Mouse (Mus musculus): ENCODE data around the gene Rtl9. TPM values are rescaled to one million over a fixed set of nuclear protein-coding genes. Genes with fewer than 3 reads are reported as not detected.

Gene Rtl9
- polyA plus RNA-seq, 1 experiment from 2014 or later: 0.34 TPM

DNA sequence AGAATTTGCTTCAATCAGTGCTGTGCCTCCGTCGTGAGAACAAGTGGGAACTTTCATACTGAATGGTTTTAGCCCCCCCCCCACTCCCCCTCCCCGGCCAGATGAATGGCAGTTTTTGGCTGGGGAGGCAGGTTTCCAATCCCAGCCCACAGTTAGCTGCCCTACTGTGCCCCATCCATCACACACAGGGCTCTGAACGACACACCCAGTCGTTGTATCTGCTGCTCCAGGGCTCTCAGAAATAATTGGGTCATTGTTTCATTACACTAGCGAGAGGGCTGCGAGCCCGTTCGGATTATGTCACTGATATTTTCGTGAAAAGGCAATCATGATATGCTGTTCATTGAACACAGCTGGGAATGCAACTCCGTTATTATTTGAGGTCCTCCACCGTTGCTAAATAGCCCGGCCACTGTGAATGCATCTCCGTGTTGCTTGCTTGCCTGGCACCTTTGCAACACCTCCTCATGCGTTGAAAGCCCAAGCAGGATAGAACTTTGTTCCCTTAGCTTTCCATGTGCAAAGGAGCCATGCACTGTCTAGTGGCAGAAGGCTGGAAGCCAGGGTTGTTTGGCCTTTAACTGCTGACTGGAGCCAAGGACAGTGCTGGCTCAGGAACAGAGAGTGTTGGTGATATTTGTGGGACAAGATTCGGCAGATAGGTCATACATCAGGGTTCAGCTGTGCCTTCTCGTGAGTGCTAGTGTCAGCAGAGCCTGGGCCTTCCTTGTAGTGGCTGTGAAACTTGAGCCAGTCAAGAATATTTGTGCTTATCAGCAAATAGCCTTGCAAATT is 32.9 kb upstream of the Rtl9 start:
- 48% methylated on average over 17 of the region's 17 CpGs for WGBS
- H3K27me3 ChIP-seq (ENCODE audit: control insufficient read depth, insufficient read depth, low read length): no peaks in the 10 kb centered on the region
- 0 out of 2 replicates have a peak, but pooled peaks have one; percentile 35 for ATAC-seq (replicated peaks; ENCODE audit: insufficient number of reproducible peaks, low FRiP score, low TSS enrichment, low read depth)
- H3K4me1 ChIP-seq (ENCODE audit: control insufficient read depth, insufficient read depth, low read length): no peaks in the 10 kb centered on the region
- peak; percentile 17 for DNase-seq (ENCODE audit: low spot score)
- H3K4me2 ChIP-seq (ENCODE audit: low read depth, low read length): no peak overlapping the region
- H3K9me3 ChIP-seq (replicated peaks; ENCODE audit: control insufficient read depth, low read length): no peaks in the 10 kb centered on the region
- no peaks in the 10 kb centered on the region for H3K36me3 ChIP-seq (replicated peaks; ENCODE audit: control insufficient read depth, insufficient read depth, low read depth, low read length)
- H3K9ac ChIP-seq (replicated peaks; ENCODE audit: low read length): no peak overlapping the region
- no peak overlapping the region for H3K27ac ChIP-seq (replicated peaks; ENCODE audit: low read depth, low read length)
- no peak overlapping the region for H3K4me3 ChIP-seq (ENCODE audit: low read depth, low read length)

DNA sequence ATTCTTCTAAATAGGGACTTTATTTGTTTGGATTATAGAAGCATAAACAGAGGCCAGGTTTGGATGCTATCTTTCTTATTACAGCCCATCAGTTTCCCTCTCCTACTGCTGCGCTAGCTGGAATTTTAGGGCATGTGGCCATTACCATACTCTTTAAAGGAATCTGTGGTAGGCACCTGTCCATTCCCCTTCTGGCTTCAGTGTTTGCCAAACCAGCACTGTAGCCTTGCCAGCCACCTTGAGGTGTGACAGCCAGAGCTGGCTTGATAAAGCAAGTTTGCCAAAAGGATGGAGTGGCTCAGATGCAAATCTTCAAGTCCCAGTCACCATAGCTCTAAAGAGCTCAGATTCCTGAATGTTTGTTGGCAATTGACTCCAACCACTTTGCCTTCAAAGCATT is 32.3 kb upstream of the Rtl9 start:
- no peaks in the 10 kb centered on the region for H3K36me3 ChIP-seq (replicated peaks; ENCODE audit: control insufficient read depth, insufficient read depth, low read depth, low read length)
- H3K4me3 ChIP-seq (ENCODE audit: low read depth, low read length): no peak overlapping the region
- H3K4me2 ChIP-seq (ENCODE audit: low read depth, low read length): no peak overlapping the region
- no peaks in the 10 kb centered on the region for H3K27me3 ChIP-seq (ENCODE audit: control insufficient read depth, insufficient read depth, low read length)
- no peaks in the 10 kb centered on the region for H3K9me3 ChIP-seq (replicated peaks; ENCODE audit: control insufficient read depth, low read length)
- H3K9ac ChIP-seq (replicated peaks; ENCODE audit: low read length): no peak overlapping the region
- DNase-seq (ENCODE audit: low spot score) (no peak), ATAC-seq (replicated peaks; ENCODE audit: insufficient number of reproducible peaks, low FRiP score, low TSS enrichment, low read depth) (no peak)
- WGBS: 86% methylated on average over 1 of the region's 1 CpGs
- no peak overlapping the region for H3K27ac ChIP-seq (replicated peaks; ENCODE audit: low read depth, low read length)
- no peaks in the 10 kb centered on the region for H3K4me1 ChIP-seq (ENCODE audit: control insufficient read depth, insufficient read depth, low read length)

DNA sequence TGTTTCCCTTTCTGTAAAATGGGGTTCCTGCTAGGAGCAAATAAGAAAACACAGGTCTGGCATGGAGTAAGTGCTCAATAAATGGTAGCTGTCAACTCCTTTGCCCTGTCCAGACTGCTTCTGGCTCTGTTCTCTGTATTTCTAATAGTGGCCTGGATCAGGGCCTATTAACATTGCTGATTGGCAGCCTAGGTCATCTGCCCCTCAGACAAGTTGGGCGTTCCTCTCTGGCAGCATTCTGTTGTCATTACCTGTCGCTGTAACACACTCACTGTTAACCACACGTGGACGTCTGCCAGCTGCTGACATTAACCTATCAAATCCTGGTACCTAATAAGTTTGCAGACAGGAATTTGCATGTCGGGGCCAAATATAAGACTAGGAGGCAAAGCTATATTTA is 31.8 kb upstream of the Rtl9 start:
- H3K27me3 ChIP-seq (ENCODE audit: control insufficient read depth, insufficient read depth, low read length): no peaks in the 10 kb centered on the region

DNA sequence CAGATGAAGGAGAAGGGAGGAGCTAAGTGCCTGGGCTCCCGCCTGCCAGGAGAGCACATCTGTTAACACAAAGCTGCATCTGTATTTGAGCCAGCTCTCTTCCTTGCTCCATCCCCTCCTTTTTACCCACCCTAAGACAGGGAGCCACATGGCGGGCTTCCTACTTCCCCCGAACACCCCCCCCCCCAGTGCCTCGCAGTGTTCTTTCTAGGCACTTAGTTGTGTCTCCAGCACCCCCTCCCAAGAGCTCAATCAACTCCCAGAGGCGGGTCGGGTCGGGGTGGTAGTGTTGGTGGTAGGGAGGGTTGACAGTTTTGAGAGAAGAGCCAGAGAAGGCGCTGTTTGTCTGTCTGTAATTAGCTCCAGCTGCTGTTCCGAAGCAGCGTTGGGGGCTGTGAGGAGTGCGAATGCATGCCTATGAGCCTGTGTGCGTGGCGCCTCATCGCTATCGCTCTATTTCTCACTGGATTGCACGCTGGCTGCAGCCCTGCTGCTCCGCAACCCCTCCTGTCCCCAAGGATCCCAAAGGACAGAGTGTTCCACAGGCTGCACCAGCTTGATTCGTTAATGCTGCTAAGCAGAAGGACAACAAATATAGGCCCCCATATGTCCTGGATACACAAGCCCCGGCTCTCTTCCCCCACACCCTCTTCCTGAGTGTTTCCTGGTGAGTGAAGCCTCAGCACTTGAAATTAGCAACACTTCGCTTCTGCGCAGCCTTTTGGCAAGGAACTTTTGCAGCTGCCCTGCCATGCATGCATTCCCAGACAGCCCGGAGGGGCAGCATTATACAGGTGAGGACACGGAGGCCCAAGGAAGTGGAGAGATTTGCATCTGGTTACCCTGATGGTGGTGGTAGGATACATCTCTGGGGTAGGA is 18.7 kb upstream of the Rtl9 start:
- Histone ChIP-seq H3K4me1 (ENCODE audit: control insufficient read depth, insufficient read depth, low read length) (no peaks in the 10 kb centered on the region), H3K27me3 (ENCODE audit: control insufficient read depth, insufficient read depth, low read length) (no peaks in the 10 kb centered on the region; the same call in 1 of the 2 replicates), H3K9me3 (replicated peaks; ENCODE audit: control insufficient read depth, low read length) (no peaks in the 10 kb centered on the region), H3K27ac (replicated peaks; ENCODE audit: low read depth, low read length) (no peak overlapping the region), H3K36me3 (replicated peaks; ENCODE audit: control insufficient read depth, insufficient read depth, low read depth, low read length) (no peaks in the 10 kb centered on the region), H3K4me3 (ENCODE audit: low read depth, low read length) (peak overlapping the region; percentile 22), H3K4me2 (ENCODE audit: low read depth, low read length) (peak overlapping the region; percentile 48), H3K9ac (replicated peaks; ENCODE audit: low read length) (peak overlapping the region; percentile 28)
- DNase-seq (ENCODE audit: low spot score): peak; percentile 64
- ATAC-seq (replicated peaks; ENCODE audit: insufficient number of reproducible peaks, low FRiP score, low TSS enrichment, low read depth): peak; percentile 84
- WGBS: 20% methylated on average over 23 of the region's 23 CpGs

More for the DNA sequence above, 31.8 kb upstream of the Rtl9 start:
- H3K36me3 ChIP-seq (replicated peaks; ENCODE audit: control insufficient read depth, insufficient read depth, low read depth, low read length): no peaks in the 10 kb centered on the region
- no peak overlapping the region for H3K9ac ChIP-seq (replicated peaks; ENCODE audit: low read length)
- H3K4me1 ChIP-seq (ENCODE audit: control insufficient read depth, insufficient read depth, low read length): no peaks in the 10 kb centered on the region
- no peak overlapping the region for H3K4me2 ChIP-seq (ENCODE audit: low read depth, low read length)
- no peak for ATAC-seq (replicated peaks; ENCODE audit: insufficient number of reproducible peaks, low FRiP score, low TSS enrichment, low read depth)
- H3K27ac ChIP-seq (replicated peaks; ENCODE audit: low read depth, low read length): no peak overlapping the region
- WGBS: 74% methylated on average over 5 of the region's 5 CpGs
- no peak overlapping the region for H3K4me3 ChIP-seq (ENCODE audit: low read depth, low read length)
- DNase-seq (ENCODE audit: low spot score): no peak
- no peaks in the 10 kb centered on the region for H3K9me3 ChIP-seq (replicated peaks; ENCODE audit: control insufficient read depth, low read length)

DNA sequence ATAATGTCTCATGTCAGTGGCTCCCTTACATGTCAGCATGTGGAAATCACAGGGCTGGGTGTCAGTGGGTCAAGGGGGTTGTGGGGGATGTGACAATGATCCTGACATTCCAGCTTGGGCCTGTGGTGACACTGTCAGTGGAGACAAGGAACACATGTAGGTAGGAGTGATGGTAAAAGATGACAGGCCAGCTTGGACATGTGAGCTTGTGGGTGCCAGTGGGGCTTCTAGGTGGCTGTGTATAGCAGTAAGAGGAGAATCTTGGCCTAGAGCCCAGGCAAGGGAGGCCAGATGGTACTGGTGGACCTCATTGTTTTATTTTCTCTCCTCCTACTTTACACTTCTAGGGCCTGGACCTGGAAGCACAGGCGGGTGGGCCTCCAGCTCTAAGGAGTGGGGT is 16.7 kb upstream of the Rtl9 start:
- H3K36me3 ChIP-seq (replicated peaks; ENCODE audit: control insufficient read depth, insufficient read depth, low read depth, low read length): no peaks in the 10 kb centered on the region
- no peaks in the 10 kb centered on the region for H3K9me3 ChIP-seq (replicated peaks; ENCODE audit: control insufficient read depth, low read length)
- no peak overlapping the region for H3K4me2 ChIP-seq (ENCODE audit: low read depth, low read length)
- H3K4me1 ChIP-seq (ENCODE audit: control insufficient read depth, insufficient read depth, low read length): no peaks in the 10 kb centered on the region
- ATAC-seq (replicated peaks; ENCODE audit: insufficient number of reproducible peaks, low FRiP score, low TSS enrichment, low read depth) (no peak), DNase-seq (ENCODE audit: low spot score) (no peak)
- no peak overlapping the region for H3K4me3 ChIP-seq (ENCODE audit: low read depth, low read length)
- H3K27ac ChIP-seq (replicated peaks; ENCODE audit: low read depth, low read length): no peak overlapping the region
- no peaks in the 10 kb centered on the region; the same call in none of the 2 replicates for H3K27me3 ChIP-seq (ENCODE audit: control insufficient read depth, insufficient read depth, low read length)
- 63% methylated on average over 1 of the region's 1 CpGs for WGBS
- no peak overlapping the region for H3K9ac ChIP-seq (replicated peaks; ENCODE audit: low read length)

DNA sequence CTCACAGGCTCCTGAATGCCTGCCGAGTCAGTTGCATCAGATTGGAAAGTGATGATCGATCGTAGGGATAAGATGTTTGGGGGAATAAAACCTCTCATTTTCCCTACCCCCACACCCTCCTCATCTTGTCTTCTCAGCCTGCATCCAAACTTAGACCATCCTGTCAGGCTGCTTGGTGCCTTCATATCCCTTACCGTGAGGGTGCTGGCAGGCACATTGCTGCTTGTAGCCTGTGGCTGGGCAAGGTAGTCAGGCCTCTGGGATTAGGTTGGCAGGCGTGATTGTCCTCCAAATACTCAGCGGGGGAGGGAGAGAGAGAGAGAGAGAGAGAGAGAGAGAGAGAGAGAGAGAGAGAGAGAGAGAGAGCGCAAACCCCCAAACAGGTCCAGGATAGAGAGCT is 11.2 kb upstream of the Rtl9 start:
- ATAC-seq (replicated peaks; ENCODE audit: insufficient number of reproducible peaks, low FRiP score, low TSS enrichment, low read depth) (no peak), DNase-seq (ENCODE audit: low spot score) (no peak)
- WGBS: 69% methylated on average over 6 of the region's 7 CpGs
- H3K27ac ChIP-seq (replicated peaks; ENCODE audit: low read depth, low read length): no peak overlapping the region
- no peaks in the 10 kb centered on the region; the same call in 1 of the 2 replicates for H3K27me3 ChIP-seq (ENCODE audit: control insufficient read depth, insufficient read depth, low read length)
- no peaks in the 10 kb centered on the region for H3K4me1 ChIP-seq (ENCODE audit: control insufficient read depth, insufficient read depth, low read length)
- no peak overlapping the region for H3K4me2 ChIP-seq (ENCODE audit: low read depth, low read length)
- H3K36me3 ChIP-seq (replicated peaks; ENCODE audit: control insufficient read depth, insufficient read depth, low read depth, low read length): no peaks in the 10 kb centered on the region
- no peak overlapping the region for H3K9ac ChIP-seq (replicated peaks; ENCODE audit: low read length)
- H3K9me3 ChIP-seq (replicated peaks; ENCODE audit: control insufficient read depth, low read length): no peaks in the 10 kb centered on the region
- no peak overlapping the region for H3K4me3 ChIP-seq (ENCODE audit: low read depth, low read length)

DNA sequence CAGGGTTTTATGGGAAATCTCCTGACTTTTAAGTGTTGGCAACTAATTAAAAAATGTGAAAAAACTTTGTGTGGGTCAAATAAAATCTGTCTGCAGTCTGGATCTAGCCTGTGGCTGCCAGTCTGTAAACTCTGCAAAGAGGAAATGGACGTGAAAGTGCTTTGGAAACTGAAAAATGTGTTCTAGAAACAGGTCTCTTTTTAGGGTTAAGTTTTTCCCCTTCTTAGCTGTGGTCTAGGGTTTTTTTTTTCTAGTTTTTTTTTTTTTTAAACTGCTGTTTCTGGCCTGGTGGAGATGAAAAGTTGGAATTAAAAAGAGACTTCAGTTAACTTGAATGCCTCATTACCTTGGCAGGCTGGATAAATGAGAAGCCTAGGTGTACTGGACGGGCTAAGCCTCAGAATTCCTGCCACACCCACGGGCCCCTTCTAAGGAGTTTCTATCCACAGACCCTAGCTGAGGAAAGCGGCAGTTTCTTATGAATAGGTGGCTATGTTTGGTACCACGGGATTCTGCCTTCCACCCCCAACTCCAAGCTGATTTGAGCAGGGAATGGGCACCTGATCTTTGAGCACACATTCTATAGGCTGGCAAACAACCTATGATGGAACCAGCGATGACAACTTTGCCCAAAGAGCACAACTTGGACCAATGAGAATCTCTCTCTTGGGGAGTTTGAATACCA is 8.3 kb upstream of the Rtl9 start:
- Histone ChIP-seq H3K27me3 (ENCODE audit: control insufficient read depth, insufficient read depth, low read length) (no peaks in the 10 kb centered on the region; the same call in 1 of the 2 replicates), H3K27ac (replicated peaks; ENCODE audit: low read depth, low read length) (no peak overlapping the region), H3K9me3 (replicated peaks; ENCODE audit: control insufficient read depth, low read length) (no peaks in the 10 kb centered on the region), H3K9ac (replicated peaks; ENCODE audit: low read length) (no peak overlapping the region), H3K4me2 (ENCODE audit: low read depth, low read length) (no peak overlapping the region), H3K4me3 (ENCODE audit: low read depth, low read length) (no peak overlapping the region), H3K36me3 (replicated peaks; ENCODE audit: control insufficient read depth, insufficient read depth, low read depth, low read length) (no peaks in the 10 kb centered on the region), H3K4me1 (ENCODE audit: control insufficient read depth, insufficient read depth, low read length) (no peaks in the 10 kb centered on the region)
- WGBS: 62% methylated on average over 6 of the region's 6 CpGs
- no peak for ATAC-seq (replicated peaks; ENCODE audit: insufficient number of reproducible peaks, low FRiP score, low TSS enrichment, low read depth)
- no peak for DNase-seq (ENCODE audit: low spot score)
